Mouse (Mus musculus) E14TG2a.4 (cell line): ENCODE measurements around the gene Fignl1.

Source experiments
- CTCF ChIP-seq: conservative IDR thresholded peaks from 2 replicates; pipeline ENCODE4 v1.5.1; 2014; ENCODE audit warnings: low read length
- POU5F1 ChIP-seq: IDR thresholded peaks from 2 replicates; pipeline ENCODE4 v1.6.1; 2014; ENCODE audit warnings: low read length, borderline replicate concordance

DNA sequence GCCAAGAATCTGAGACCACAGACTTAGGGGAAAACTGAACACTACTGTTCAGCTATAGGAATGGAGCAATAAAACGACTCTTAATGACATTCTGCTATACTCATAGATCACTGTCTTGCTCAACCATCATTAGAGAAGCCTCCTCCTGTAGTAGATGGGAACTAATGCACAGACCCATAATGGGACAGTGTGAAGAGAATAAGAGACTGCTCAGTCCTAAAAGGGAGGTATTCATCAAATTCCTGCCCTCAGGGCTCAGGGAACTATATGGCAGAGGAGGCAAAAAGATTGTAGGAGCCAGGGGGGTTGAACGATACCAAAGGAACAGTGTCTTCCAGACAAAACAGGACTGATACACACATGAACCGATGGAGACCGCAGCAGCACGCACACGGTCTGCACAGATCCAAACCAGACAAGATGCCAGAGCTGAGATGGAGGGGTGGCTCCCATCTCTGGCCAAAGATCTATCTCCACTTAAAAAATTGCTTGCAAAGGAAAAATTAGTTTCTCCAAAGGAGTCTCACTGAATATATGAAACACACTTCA lies 43.3 kb upstream of the Fignl1 start:
- no peak for TF ChIP-seq CTCF
- TF ChIP-seq POU5F1 = no peak
